ENCODE assay signal across 8 mouse cellular contexts in genomic region chr3:142496113-142497101, GRCm38 (mm10). TPM values are rescaled to one million over a fixed set of nuclear protein-coding genes. Genes with fewer than 3 reads are reported as not detected.
DNase-seq lines count a peak whose midpoint lies in the region; ATAC-seq and TF ChIP-seq lines count a peak whose summit lies in the region.

No protein-coding gene starts in this region.

- TF ChIP-seq POLR2A in cerebellum, adult 2 months (IDR thresholded peaks at IDR 0.05; ENCODE audit: borderline replicate concordance, insufficient read depth, low read length): no peak

- TF ChIP-seq CTCF in gastrocnemius, adult 2 months (IDR thresholded peaks at IDR 0.05): no peak
- no peak for TF ChIP-seq CTCF in cerebellum, adult 2 months (IDR thresholded peaks at IDR 0.05; ENCODE audit: borderline replicate concordance, insufficient read depth, low read depth, low read length)

- DNase-seq in gastrocnemius, adult 2 months: no peak
- no peak for DNase-seq in gastrocnemius, postnatal 4 days (ENCODE audit: low spot score in 2 of 2)
- peak; percentile 30 for DNase-seq in adipocyte (ENCODE audit: low spot score)
- no peak for DNase-seq in intestine, embryonic 14.5 days (ENCODE audit: low spot score)
- peak; percentile 27 for DNase-seq in lung, postnatal 14 days
- no peak for DNase-seq in cerebellum, adult 2 months
- no peak for DNase-seq in right cerebral cortex, postnatal 36 days (ENCODE audit: low spot score in 2 of 2)
- no peak for DNase-seq in frontal cortex, adult 2 months (ENCODE audit: extremely low spot score in 1 of 2, low spot score in 1 of 2)

- 44% methylated on average over 14 of the region's 14 CpGs for WGBS in intestine, embryonic 14.5 days
- 87% methylated on average over 14 of the region's 14 CpGs for WGBS in cerebellum, adult 2 months

- H3K4me3 ChIP-seq in gastrocnemius, adult 2 months: peak overlapping the region; percentile 71
- peak overlapping the region; percentile 12; the same call in 1 of the 2 replicates for H3K4me3 ChIP-seq in intestine, embryonic 14.5 days (ENCODE audit: low read depth, low read length)
- no peak overlapping the region for H3K4me3 ChIP-seq in cerebellum, adult 2 months (replicated peaks; ENCODE audit: insufficient read depth, low read depth, low read length)

- H3K9ac ChIP-seq in intestine, embryonic 14.5 days (ENCODE audit: low read length): no peak overlapping the region

- peak overlapping the region; percentile 16 for H3K4me2 ChIP-seq in intestine, embryonic 14.5 days (ENCODE audit: low read length)

- H3K36me3 ChIP-seq in intestine, embryonic 14.5 days (ENCODE audit: control insufficient read depth, insufficient read depth, low read length): no peaks in the 10 kb centered on the region

- no peak for ATAC-seq in intestine, embryonic 14.5 days (replicated peaks; ENCODE audit: low FRiP score, low TSS enrichment, low read depth)

- no peaks in the 10 kb centered on the region; the same call in 1 of the 2 replicates for H3K27me3 ChIP-seq in intestine, embryonic 14.5 days (replicated peaks; ENCODE audit: control insufficient read depth, insufficient read depth, low read length)
- peaks cover 2% of the 10 kb centered on the region; the same call in 1 of the 2 replicates for H3K27me3 ChIP-seq in cerebellum, adult 2 months (ENCODE audit: control insufficient read depth, insufficient read depth, low read length)

- H3K9me3 ChIP-seq in intestine, embryonic 14.5 days (ENCODE audit: control insufficient read depth, low read length): no peaks in the 10 kb centered on the region

- no peaks in the 10 kb centered on the region; the same call in 1 of the 2 replicates for H3K4me1 ChIP-seq in intestine, embryonic 14.5 days (replicated peaks; ENCODE audit: control insufficient read depth, insufficient read depth, low read length)
- no peaks in the 10 kb centered on the region for H3K4me1 ChIP-seq in cerebellum, adult 2 months (ENCODE audit: control insufficient read depth, insufficient read depth, low read length)

- peak overlapping the region; percentile 87 for H3K27ac ChIP-seq in gastrocnemius, adult 2 months
- no peak overlapping the region for H3K27ac ChIP-seq in intestine, embryonic 14.5 days (ENCODE audit: low read depth)
- no peak overlapping the region for H3K27ac ChIP-seq in cerebellum, adult 2 months (ENCODE audit: insufficient read depth, low read length)

- intact Hi-C loops in gastrocnemius, adult 2 months (cut with DNase I): no loop called here

RNA-seq across cellular contexts. Expression of gene Gbp5, which starts 2.6 kb away (rescaled TPM):
- total RNA-seq in gastrocnemius, adult 2 months (2021): 1 to 10 TPM; 1.5 to 5.5 TPM
- total RNA-seq in gastrocnemius, postnatal 4 days (2021): 1 to 10 TPM; 3.0 TPM
- 0.09 and 0.27 TPM in 2 replicates for polyA plus RNA-seq in intestine, embryonic 14.5 days (2014; fragmentation: Nextera tagmentation; extraction: Ambion mirVana)
- polyA plus RNA-seq in cerebellum, adult 2 months (2012; rRNA removed): 1.7 and 2.4 TPM in 2 replicates
- polyA plus RNA-seq in frontal cortex, adult 2 months (2012; rRNA removed): 3.0 TPM in 2 replicates

RNA-seq across cellular contexts. Expression of gene Gbp7, which starts 33.7 kb away (rescaled TPM):
- total RNA-seq in gastrocnemius, adult 2 months (2021): 10 to 100 TPM in 1 of 2 experiments, 1 to 10 TPM in 1; 6.3 to 28.4 TPM
- total RNA-seq in gastrocnemius, postnatal 4 days (2021): 1 to 10 TPM; 6.4 to 6.7 TPM
- 5.7 and 7.7 TPM in 2 replicates for polyA plus RNA-seq in intestine, embryonic 14.5 days (2014; fragmentation: Nextera tagmentation; extraction: Ambion mirVana)
- polyA plus RNA-seq in cerebellum, adult 2 months (2012; rRNA removed): 1.5 and 1.7 TPM in 2 replicates
- polyA plus RNA-seq in frontal cortex, adult 2 months (2012; rRNA removed): 2.4 and 3.5 TPM in 2 replicates

Comparison
In these comparisons a context has a peak if more than half of its experiments do, and no peak if none do; other contexts are left out.
1. DNase-seq: peak in adipocyte (single experiment) and lung, postnatal 14 days (single experiment); none in gastrocnemius, adult 2 months (single experiment), gastrocnemius, postnatal 4 days (0 of 2), intestine, embryonic 14.5 days (single experiment), cerebellum, adult 2 months (0 of 2), right cerebral cortex, postnatal 36 days (0 of 2) and frontal cortex, adult 2 months (0 of 2).